Mouse (Mus musculus) C2C12 (cell line): Measurements from ENCODE around the gene Il4i1.

ENCODE experiments used
- CTCF ChIP-seq: IDR thresholded peaks from one replicate; pipeline ENCODE4 v1.5.1; 2011; ENCODE audit not compliant: control insufficient read depth, insufficient read depth, insufficient read length
- MAX ChIP-seq: IDR thresholded peaks from one replicate; pipeline ENCODE4 v1.6.1; 2011; ENCODE audit warnings: mild to moderate bottlenecking, control low read depth

DNA sequence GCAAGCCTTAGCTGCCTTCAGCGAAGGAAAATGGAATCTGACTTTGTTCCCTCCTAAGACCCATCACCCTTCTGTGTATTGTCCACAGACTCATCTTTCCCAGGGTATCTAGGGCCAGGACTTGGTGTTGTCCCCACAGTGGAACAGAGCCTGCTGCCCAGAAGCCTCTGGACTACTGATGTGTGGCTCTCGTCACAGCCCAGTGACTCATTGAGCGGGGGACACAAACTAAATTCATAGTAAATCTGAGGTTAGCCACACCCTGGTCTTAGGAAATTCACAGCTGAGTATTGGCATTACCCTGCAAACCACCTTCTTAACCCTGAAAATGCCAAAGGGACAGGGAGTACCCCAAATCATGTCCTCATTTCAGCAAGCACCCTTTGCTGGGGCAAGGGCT lies 10.6 kb downstream of the Il4i1 start:
- TF ChIP-seq CTCF: no peak
- TF ChIP-seq MAX: no peak
